8 mouse cellular contexts compared by ENCODE assay signal in the genomic region with DNA sequence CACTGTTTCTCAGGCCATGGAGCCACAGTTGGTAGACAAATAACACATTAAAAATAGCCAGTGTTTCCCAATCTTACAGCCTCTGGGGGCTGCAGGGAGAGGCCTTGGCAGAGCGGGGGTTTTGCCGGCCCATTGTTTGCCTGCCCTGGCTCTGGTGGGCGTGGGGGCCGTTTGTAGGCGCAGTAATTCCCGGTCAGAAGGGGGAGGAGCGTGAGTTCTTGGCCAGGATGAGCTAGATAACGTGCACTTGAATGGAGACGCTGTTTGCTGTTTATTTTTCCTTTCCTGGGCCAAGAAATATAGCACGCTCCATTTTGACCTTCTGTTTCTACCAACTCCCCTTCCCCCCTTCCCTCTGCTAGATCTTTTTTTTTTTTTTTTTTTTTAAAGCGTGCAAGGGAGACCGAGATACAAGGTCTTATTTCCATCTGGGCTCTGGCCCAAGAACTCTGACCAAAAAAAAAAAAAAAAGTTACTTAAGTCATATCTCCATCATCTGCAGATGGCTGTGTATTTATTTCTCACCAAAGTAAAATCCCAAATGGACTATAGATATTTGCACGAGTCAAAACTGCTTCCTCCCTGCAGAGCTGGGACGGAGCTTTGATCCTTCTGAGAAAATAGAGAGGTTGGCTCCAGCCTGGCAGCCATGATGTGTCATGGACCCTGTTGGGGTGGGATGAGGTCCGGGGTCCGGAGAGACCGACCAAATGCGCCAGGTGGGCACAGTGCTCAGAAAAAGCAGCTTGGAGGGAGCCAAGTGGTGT.
A peak's percentile ranks its signal among the peaks of the same experiment; 100 is the strongest.
DNase-seq lines count a peak whose midpoint lies in the region; ATAC-seq and TF ChIP-seq lines count a peak whose summit lies in the region.

No protein-coding gene starts in this region.

- peak; percentile 91 for DNase-seq in 3134 (ENCODE audit: extremely low read depth, insufficient read length, low spot score)
- peak; percentile 86 for DNase-seq in adrenal gland, adult 2 months
- peak; percentile 90 for DNase-seq in gastrocnemius, adult 2 months
- DNase-seq in limb, embryonic 14.5 days (ENCODE audit: low spot score): peak; percentile 79
- no peak for DNase-seq in urinary bladder, postnatal 10 days (ENCODE audit: low spot score)
- DNase-seq in right cerebral cortex, postnatal 25 days: no peak

- H3K27me3 ChIP-seq in hindbrain, embryonic 12.5 days: no peaks in the 10 kb centered on the region
- no peaks in the 10 kb centered on the region for H3K27me3 ChIP-seq in limb, embryonic 14.5 days (ENCODE audit: control insufficient read depth, insufficient read depth, low read length)
- no peaks in the 10 kb centered on the region for H3K27me3 ChIP-seq in neural tube, embryonic 15.5 days (replicated peaks)

- ATAC-seq in hindbrain, embryonic 12.5 days (ENCODE audit: low FRiP score): no peak
- peak; percentile 66 for ATAC-seq in limb, embryonic 14.5 days (ENCODE audit: low FRiP score, low read depth)
- ATAC-seq in neural tube, embryonic 15.5 days (ENCODE audit: low FRiP score): no peak

- H3K36me3 ChIP-seq in hindbrain, embryonic 12.5 days: no peaks in the 10 kb centered on the region
- no peaks in the 10 kb centered on the region for H3K36me3 ChIP-seq in limb, embryonic 14.5 days (ENCODE audit: control insufficient read depth, insufficient read depth, low read length)
- H3K36me3 ChIP-seq in neural tube, embryonic 15.5 days: no peaks in the 10 kb centered on the region

- peak overlapping the region; percentile 44 for H3K4me3 ChIP-seq in gastrocnemius, adult 2 months
- H3K4me3 ChIP-seq in hindbrain, embryonic 12.5 days: no peak overlapping the region
- H3K4me3 ChIP-seq in limb, embryonic 14.5 days (replicated peaks; ENCODE audit: low read length): no peak overlapping the region
- no peak overlapping the region for H3K4me3 ChIP-seq in neural tube, embryonic 15.5 days (replicated peaks)

- no peak overlapping the region for H3K9ac ChIP-seq in hindbrain, embryonic 12.5 days
- H3K9ac ChIP-seq in limb, embryonic 14.5 days (ENCODE audit: low read depth, low read length, severe bottlenecking): no peak overlapping the region
- no peak overlapping the region for H3K9ac ChIP-seq in neural tube, embryonic 15.5 days (replicated peaks)

- 43% methylated on average over 18 of the region's 18 CpGs for WGBS in hindbrain, embryonic 12.5 days
- WGBS in limb, embryonic 14.5 days: 33% methylated on average over 18 of the region's 18 CpGs
- 39% methylated on average over 18 of the region's 18 CpGs for WGBS in neural tube, embryonic 15.5 days

- TF ChIP-seq POLR2A in limb, embryonic 14.5 days (IDR thresholded peaks at IDR 0.05; ENCODE audit: borderline replicate concordance, extremely low read depth, insufficient read depth, insufficient read length): no peak

- peaks cover 39% of the 10 kb centered on the region for H3K4me1 ChIP-seq in hindbrain, embryonic 12.5 days
- H3K4me1 ChIP-seq in limb, embryonic 14.5 days (ENCODE audit: control insufficient read depth, insufficient read depth, low read length): peaks cover 74% of the 10 kb centered on the region
- H3K4me1 ChIP-seq in neural tube, embryonic 15.5 days: peaks cover 38% of the 10 kb centered on the region

- peak overlapping the region; percentile 94 for H3K27ac ChIP-seq in gastrocnemius, adult 2 months
- peak overlapping the region; percentile 70 for H3K27ac ChIP-seq in hindbrain, embryonic 12.5 days
- peak overlapping the region; percentile 77 for H3K27ac ChIP-seq in limb, embryonic 14.5 days (replicated peaks; ENCODE audit: low read depth, low read length)
- H3K27ac ChIP-seq in neural tube, embryonic 15.5 days (replicated peaks): peak overlapping the region; percentile 66

- TF ChIP-seq CTCF in gastrocnemius, adult 2 months (IDR thresholded peaks at IDR 0.05): no peak

- no peak overlapping the region for H3K4me2 ChIP-seq in hindbrain, embryonic 12.5 days (replicated peaks)
- H3K4me2 ChIP-seq in limb, embryonic 14.5 days (replicated peaks; ENCODE audit: low read depth, low read length, severe bottlenecking): peak overlapping the region; percentile 4; the same call in 1 of the 2 replicates
- no peak overlapping the region for H3K4me2 ChIP-seq in neural tube, embryonic 15.5 days

- H3K9me3 ChIP-seq in hindbrain, embryonic 12.5 days (replicated peaks): no peaks in the 10 kb centered on the region
- no peaks in the 10 kb centered on the region for H3K9me3 ChIP-seq in limb, embryonic 14.5 days (ENCODE audit: control insufficient read depth, low read length)
- no peaks in the 10 kb centered on the region for H3K9me3 ChIP-seq in neural tube, embryonic 15.5 days (replicated peaks)

- intact Hi-C loops in gastrocnemius, adult 2 months (cut with DNase I): no loop called here

Comparison
In these comparisons a context has a peak if more than half of its experiments do, and no peak if none do; other contexts are left out.
1. DNase-seq: peak in 3134 (single experiment), adrenal gland, adult 2 months (single experiment), gastrocnemius, adult 2 months (single experiment) and limb, embryonic 14.5 days (single experiment); none in urinary bladder, postnatal 10 days (single experiment) and right cerebral cortex, postnatal 25 days (single experiment).
2. Peak in every context shown above with its lines, with median percentiles within 50 percentile points of each other: H3K27ac ChIP-seq.